ENCODE assay signal across 8 mouse cellular contexts in the genomic region with DNA sequence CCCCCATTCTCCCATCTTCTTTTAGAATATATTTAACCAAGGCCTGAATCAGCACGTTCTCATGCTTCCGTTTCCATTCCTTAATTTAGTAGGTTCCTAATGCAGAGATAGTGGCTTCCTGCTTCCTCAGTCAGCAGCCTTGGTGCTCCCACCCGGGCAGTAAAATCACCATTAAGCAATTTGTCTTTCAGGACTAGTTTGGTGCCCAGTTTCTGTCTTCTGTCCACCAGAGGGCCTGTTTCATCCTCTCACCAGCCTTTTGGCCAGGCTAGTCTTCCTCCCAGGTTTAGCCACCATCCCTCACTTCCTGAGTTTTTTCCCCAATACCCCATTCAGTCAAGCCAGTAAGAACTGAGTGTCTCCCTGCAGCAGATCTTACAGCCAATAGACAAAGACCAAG.
DNase-seq lines count a peak whose midpoint lies in the region; ATAC-seq and TF ChIP-seq lines count a peak whose summit lies in the region.

No protein-coding gene starts in this region.

- ATAC-seq in intestine, embryonic 15.5 days = peak; percentile 36; the same call in 1 of the 2 replicates
- no peak for ATAC-seq in midbrain, embryonic 15.5 days (replicated peaks)

- H3K9me3 ChIP-seq in intestine, embryonic 15.5 days = no peaks in the 10 kb centered on the region
- no peaks in the 10 kb centered on the region for H3K9me3 ChIP-seq in midbrain, embryonic 15.5 days

- no peak overlapping the region for H3K27ac ChIP-seq in intestine, embryonic 15.5 days
- no peak overlapping the region for H3K27ac ChIP-seq in thymus, adult 2 months (ENCODE audit: control insufficient read depth, insufficient read depth, low read length)
- no peak overlapping the region for H3K27ac ChIP-seq in midbrain, embryonic 15.5 days

- WGBS in intestine, embryonic 15.5 days = 61% methylated on average over 3 of the region's 3 CpGs
- 89% methylated on average over 3 of the region's 3 CpGs for WGBS in thymus, adult 2 months
- WGBS in midbrain, embryonic 15.5 days = 89% methylated on average over 3 of the region's 3 CpGs

- no peaks in the 10 kb centered on the region for H3K27me3 ChIP-seq in intestine, embryonic 15.5 days (replicated peaks)
- H3K27me3 ChIP-seq in thymus, adult 2 months (ENCODE audit: control insufficient read depth, insufficient read depth, low read length) = no peaks in the 10 kb centered on the region
- H3K27me3 ChIP-seq in midbrain, embryonic 15.5 days (replicated peaks) = no peaks in the 10 kb centered on the region

- peak; percentile 37 to 60 for DNase-seq in cerebellum, postnatal 25 days
- DNase-seq in cerebellum, adult 9-10 months = no peak
- DNase-seq in left cerebral cortex, postnatal 25 days (ENCODE audit: low spot score in 2 of 2) = peak; percentile 9 to 33
- no peak for DNase-seq in left cerebral cortex, adult 11 months (ENCODE audit: low spot score)
- DNase-seq in lung, postnatal 10 days = peak; percentile 48
- no peak for DNase-seq in thymus, adult 2 months

- H3K9ac ChIP-seq in intestine, embryonic 15.5 days = no peak overlapping the region
- H3K9ac ChIP-seq in midbrain, embryonic 15.5 days = no peak overlapping the region

- no peaks in the 10 kb centered on the region for H3K4me1 ChIP-seq in intestine, embryonic 15.5 days (replicated peaks)
- peaks cover 4% of the 10 kb centered on the region for H3K4me1 ChIP-seq in thymus, adult 2 months (replicated peaks; ENCODE audit: control insufficient read depth, insufficient read depth, low read length)
- H3K4me1 ChIP-seq in midbrain, embryonic 15.5 days = no peaks in the 10 kb centered on the region

- TF ChIP-seq CTCF in thymus, adult 2 months (IDR thresholded peaks at IDR 0.05; ENCODE audit: borderline replicate concordance, control insufficient read depth, extremely low read depth, insufficient read depth, low read length, poor library complexity) = no peak

- no peak overlapping the region for H3K4me2 ChIP-seq in intestine, embryonic 15.5 days (replicated peaks)
- no peak overlapping the region for H3K4me2 ChIP-seq in midbrain, embryonic 15.5 days

- no peak overlapping the region for H3K4me3 ChIP-seq in intestine, embryonic 15.5 days (replicated peaks)
- no peak overlapping the region for H3K4me3 ChIP-seq in thymus, adult 2 months (ENCODE audit: control insufficient read depth, insufficient read depth, low read length)
- H3K4me3 ChIP-seq in midbrain, embryonic 15.5 days = no peak overlapping the region

- intact Hi-C loops in left cerebral cortex, postnatal 25 days (cut with DNase I) = loop anchor here (2.0 kb wide), 1 partner anchor 296 kb away; no protein-coding TSS in a partner anchor

- no peaks in the 10 kb centered on the region for H3K36me3 ChIP-seq in intestine, embryonic 15.5 days
- peaks cover 5% of the 10 kb centered on the region; the same call in 1 of the 2 replicates for H3K36me3 ChIP-seq in thymus, adult 2 months (ENCODE audit: control insufficient read depth, insufficient read depth, low read length)
- H3K36me3 ChIP-seq in midbrain, embryonic 15.5 days (replicated peaks) = no peaks in the 10 kb centered on the region

- no peak for TF ChIP-seq POLR2A in thymus, adult 2 months (IDR thresholded peaks at IDR 0.05; ENCODE audit: control insufficient read depth, extremely low read depth, insufficient read depth, low read length, poor library complexity)

Comparison
In these comparisons a context has a peak if more than half of its experiments do, and no peak if none do; other contexts are left out.
1. DNase-seq: peak in cerebellum, postnatal 25 days (2 of 2), left cerebral cortex, postnatal 25 days (2 of 2) and lung, postnatal 10 days (single experiment); none in cerebellum, adult 9-10 months (single experiment), left cerebral cortex, adult 11 months (single experiment) and thymus, adult 2 months (single experiment).